Mouse (Mus musculus) bone marrow, adult 2 months (tissue): Measurements from ENCODE around the gene Lrrtm3.

Experiments
- CTCF ChIP-seq: fragments of 200-500 bp; IDR thresholded peaks from 2 replicates; pipeline ENCODE4 v1.5.1; 2011; ENCODE audit warnings: low read length, control low read depth; ENCODE audit not compliant: control insufficient read depth, insufficient read depth
- POLR2A ChIP-seq: fragments of 200-500 bp; IDR thresholded peaks from 2 replicates; pipeline ENCODE4 v1.6.1; 2011; ENCODE audit warnings: low read depth, mild to moderate bottlenecking, control low read depth, low read length, borderline replicate concordance; ENCODE audit not compliant: control insufficient read depth

- no peak for TF ChIP-seq CTCF
- no peak for TF ChIP-seq POLR2A
These were observed 5.6 kb downstream of the Lrrtm3 start for GRCm38 (mm10) chr10:64084465-64084864.
